Mouse (Mus musculus) layer of hippocampus, adult 11-12 months (tissue): ENCODE measurements around the gene Tmc3.
A peak's percentile ranks its signal among the peaks of the same experiment; 100 is the strongest.

Experiments
- DNase-seq: peaks from one replicate; pipeline ENCODE4 v3.0.0; 2022; ENCODE audit warnings: low spot score

Gene Tmc3

GRCm38 (mm10) chr7:83584639-83585471, at the start of gene Tmc3:
Tmc3 (plus strand) TSS chr7:83584927.
- DNase-seq, result peak; percentile 71

GRCm38 (mm10) chr7:83541536-83542169, 43.1 kb upstream of the Tmc3 start:
- no peak for DNase-seq

GRCm38 (mm10) chr7:83548686-83549352, 35.9 kb upstream of the Tmc3 start:
- DNase-seq, result no peak

- no peak for DNase-seq
Observed at GRCm38 (mm10) chr7:83549353-83549774, 35.4 kb upstream of the Tmc3 start.

- peak; percentile 69 for DNase-seq
Observed at GRCm38 (mm10) chr7:83549951-83550407, 34.7 kb upstream of the Tmc3 start.

GRCm38 (mm10) chr7:83554477-83554876, 30.2 kb upstream of the Tmc3 start:
- DNase-seq, result no peak

GRCm38 (mm10) chr7:83556488-83556887, 28.2 kb upstream of the Tmc3 start:
- DNase-seq, result no peak

GRCm38 (mm10) chr7:83558741-83559280, 25.9 kb upstream of the Tmc3 start:
- no peak for DNase-seq

GRCm38 (mm10) chr7:83559495-83559894, 25.2 kb upstream of the Tmc3 start:
- no peak for DNase-seq

GRCm38 (mm10) chr7:83561849-83562248, 22.9 kb upstream of the Tmc3 start:
- DNase-seq, result no peak

- no peak for DNase-seq
Observed at GRCm38 (mm10) chr7:83564635-83565291, 20.0 kb upstream of the Tmc3 start.

GRCm38 (mm10) chr7:83565976-83566375, 18.8 kb upstream of the Tmc3 start:
- DNase-seq, result no peak

- DNase-seq, result peak; percentile 51
Observed at GRCm38 (mm10) chr7:83567841-83568500, 16.8 kb upstream of the Tmc3 start.

- no peak for DNase-seq
Observed at GRCm38 (mm10) chr7:83568815-83569214, 15.9 kb upstream of the Tmc3 start.

- DNase-seq, result no peak
Observed at GRCm38 (mm10) chr7:83569436-83569835, 15.3 kb upstream of the Tmc3 start.

- DNase-seq, result no peak
Observed at GRCm38 (mm10) chr7:83571077-83571476, 13.7 kb upstream of the Tmc3 start.

- no peak for DNase-seq
Observed at GRCm38 (mm10) chr7:83571901-83572300, 12.8 kb upstream of the Tmc3 start.

GRCm38 (mm10) chr7:83572451-83572850, 12.3 kb upstream of the Tmc3 start:
- DNase-seq, result no peak

GRCm38 (mm10) chr7:83580946-83581345, 3.8 kb upstream of the Tmc3 start:
- peak; percentile 24 for DNase-seq

GRCm38 (mm10) chr7:83594056-83594455, 9.3 kb downstream of the Tmc3 start:
- DNase-seq, result no peak

GRCm38 (mm10) chr7:83597063-83597462, 12.3 kb downstream of the Tmc3 start:
- no peak for DNase-seq
